Mouse (Mus musculus): Measurements from ENCODE around the gene Slc25a16. TPM values are rescaled to one million over a fixed set of nuclear protein-coding genes. Genes with fewer than 3 reads are reported as not detected.

Gene Slc25a16
- polyA plus RNA-seq, 1 experiment from 2014 or later: 13.3 TPM

GRCm38 (mm10) chr10:62891025-62891424 lies 29.4 kb upstream of the Slc25a16 start:
- Histone ChIP-seq H3K4me2 (no peak overlapping the region), H3K9me3 (replicated peaks) (no peaks in the 10 kb centered on the region), H3K4me1 (replicated peaks) (no peaks in the 10 kb centered on the region), H3K4me3 (no peak overlapping the region), H3K27ac (ENCODE audit: poor library complexity, severe bottlenecking) (no peak overlapping the region), H3K27me3 (replicated peaks) (no peaks in the 10 kb centered on the region), H3K9ac (no peak overlapping the region), H3K36me3 (no peaks in the 10 kb centered on the region)
- ATAC-seq (ENCODE audit: insufficient number of reproducible peaks, low FRiP score): no peak
- 79% methylated on average over 3 of the region's 3 CpGs for WGBS

GRCm38 (mm10) chr10:62892549-62893232 lies 27.7 kb upstream of the Slc25a16 start:
- H3K9me3 ChIP-seq (replicated peaks): no peaks in the 10 kb centered on the region
- no peaks in the 10 kb centered on the region for H3K27me3 ChIP-seq (replicated peaks)
- H3K9ac ChIP-seq: no peak overlapping the region
- no peak overlapping the region for H3K4me3 ChIP-seq
- WGBS: 15% methylated on average over 4 of the region's 4 CpGs
- H3K27ac ChIP-seq (ENCODE audit: poor library complexity, severe bottlenecking): no peak overlapping the region
- no peak overlapping the region for H3K4me2 ChIP-seq
- no peaks in the 10 kb centered on the region for H3K4me1 ChIP-seq (replicated peaks)
- H3K36me3 ChIP-seq: no peaks in the 10 kb centered on the region
- ATAC-seq (ENCODE audit: insufficient number of reproducible peaks, low FRiP score): no peak

GRCm38 (mm10) chr10:62893356-62893884 lies 27.0 kb upstream of the Slc25a16 start:
- no peak overlapping the region for H3K4me3 ChIP-seq
- H3K27ac ChIP-seq (ENCODE audit: poor library complexity, severe bottlenecking): no peak overlapping the region
- H3K9ac ChIP-seq: no peak overlapping the region
- H3K36me3 ChIP-seq: no peaks in the 10 kb centered on the region
- H3K27me3 ChIP-seq (replicated peaks): no peaks in the 10 kb centered on the region
- no peak for ATAC-seq (ENCODE audit: insufficient number of reproducible peaks, low FRiP score)
- H3K9me3 ChIP-seq (replicated peaks): no peaks in the 10 kb centered on the region
- no peak overlapping the region for H3K4me2 ChIP-seq
- 68% methylated on average over 6 of the region's 6 CpGs for WGBS
- no peaks in the 10 kb centered on the region for H3K4me1 ChIP-seq (replicated peaks)

DNA sequence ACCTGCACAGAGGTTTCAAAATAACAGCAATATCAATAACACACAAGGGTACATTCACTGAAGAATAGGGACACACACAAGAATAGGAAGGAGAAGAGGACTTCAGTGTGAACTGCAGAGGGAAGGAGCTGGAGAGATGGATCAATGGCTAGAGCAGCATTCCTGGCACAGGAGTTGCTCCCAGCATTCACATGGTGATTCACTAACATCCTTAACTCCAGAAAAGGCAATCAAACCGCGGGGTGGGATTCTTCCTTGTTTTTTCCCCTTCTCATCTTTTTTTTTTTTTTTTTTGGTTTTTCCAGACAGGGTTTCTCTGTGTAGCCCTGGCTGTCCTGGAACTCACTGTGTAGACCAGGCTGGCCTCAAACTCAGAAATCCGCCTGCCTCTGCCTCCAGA lies 26.0 kb upstream of the Slc25a16 start:
- H3K9me3 ChIP-seq (replicated peaks): no peaks in the 10 kb centered on the region
- no peaks in the 10 kb centered on the region for H3K27me3 ChIP-seq (replicated peaks)
- 68% methylated on average over 3 of the region's 3 CpGs for WGBS
- H3K36me3 ChIP-seq: no peaks in the 10 kb centered on the region
- no peak for ATAC-seq (ENCODE audit: insufficient number of reproducible peaks, low FRiP score)
- no peak overlapping the region for H3K9ac ChIP-seq
- no peak overlapping the region for H3K27ac ChIP-seq (ENCODE audit: poor library complexity, severe bottlenecking)
- H3K4me2 ChIP-seq: no peak overlapping the region
- no peak overlapping the region for H3K4me3 ChIP-seq
- H3K4me1 ChIP-seq (replicated peaks): no peaks in the 10 kb centered on the region

- WGBS: 77% methylated on average over 6 of the region's 6 CpGs
- no peak overlapping the region for H3K4me3 ChIP-seq
- no peak for ATAC-seq (ENCODE audit: insufficient number of reproducible peaks, low FRiP score)
- no peak overlapping the region for H3K27ac ChIP-seq (ENCODE audit: poor library complexity, severe bottlenecking)
- H3K4me2 ChIP-seq: no peak overlapping the region
- H3K4me1 ChIP-seq (replicated peaks): no peaks in the 10 kb centered on the region
- no peaks in the 10 kb centered on the region for H3K9me3 ChIP-seq (replicated peaks)
- H3K9ac ChIP-seq: no peak overlapping the region
- H3K36me3 ChIP-seq: no peaks in the 10 kb centered on the region
- H3K27me3 ChIP-seq (replicated peaks): no peaks in the 10 kb centered on the region
These were observed 25.0 kb upstream of the Slc25a16 start for GRCm38 (mm10) chr10:62895386-62895785.

- Histone ChIP-seq H3K27me3 (replicated peaks) (no peaks in the 10 kb centered on the region), H3K9me3 (replicated peaks) (no peaks in the 10 kb centered on the region), H3K4me3 (no peak overlapping the region), H3K4me2 (no peak overlapping the region), H3K9ac (no peak overlapping the region), H3K27ac (ENCODE audit: poor library complexity, severe bottlenecking) (no peak overlapping the region), H3K36me3 (no peaks in the 10 kb centered on the region), H3K4me1 (replicated peaks) (no peaks in the 10 kb centered on the region)
- ATAC-seq (ENCODE audit: insufficient number of reproducible peaks, low FRiP score): no peak
- 59% methylated on average over 4 of the region's 4 CpGs for WGBS
These were observed 24.4 kb upstream of the Slc25a16 start for GRCm38 (mm10) chr10:62896035-62896434.

DNA sequence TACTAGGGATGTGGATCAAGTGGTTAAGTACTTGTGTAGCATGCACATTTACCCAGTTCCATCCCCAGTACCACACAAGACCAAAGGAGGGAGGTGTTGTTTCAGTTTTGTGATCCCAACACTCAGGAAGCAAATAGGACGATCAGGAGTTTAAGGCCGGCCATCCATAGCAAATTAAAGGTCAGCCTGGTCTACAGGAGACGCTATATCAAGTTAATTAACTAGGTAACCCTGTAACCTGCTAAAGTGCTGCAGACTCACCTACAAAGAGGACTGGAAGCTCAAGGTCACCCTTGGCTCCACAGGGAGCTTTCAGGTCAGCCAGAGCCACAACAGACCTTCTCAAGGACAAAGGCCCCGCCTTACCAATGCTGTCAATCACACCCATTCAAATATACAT lies 23.7 kb upstream of the Slc25a16 start:
- Histone ChIP-seq H3K4me1 (replicated peaks) (no peaks in the 10 kb centered on the region), H3K9me3 (replicated peaks) (no peaks in the 10 kb centered on the region), H3K4me2 (no peak overlapping the region), H3K4me3 (no peak overlapping the region), H3K9ac (no peak overlapping the region; the same call in 1 of the 2 replicates), H3K36me3 (no peaks in the 10 kb centered on the region), H3K27me3 (replicated peaks) (no peaks in the 10 kb centered on the region), H3K27ac (ENCODE audit: poor library complexity, severe bottlenecking) (no peak overlapping the region)
- no peak for ATAC-seq (ENCODE audit: insufficient number of reproducible peaks, low FRiP score)
- 74% methylated on average over 4 of the region's 4 CpGs for WGBS

DNA sequence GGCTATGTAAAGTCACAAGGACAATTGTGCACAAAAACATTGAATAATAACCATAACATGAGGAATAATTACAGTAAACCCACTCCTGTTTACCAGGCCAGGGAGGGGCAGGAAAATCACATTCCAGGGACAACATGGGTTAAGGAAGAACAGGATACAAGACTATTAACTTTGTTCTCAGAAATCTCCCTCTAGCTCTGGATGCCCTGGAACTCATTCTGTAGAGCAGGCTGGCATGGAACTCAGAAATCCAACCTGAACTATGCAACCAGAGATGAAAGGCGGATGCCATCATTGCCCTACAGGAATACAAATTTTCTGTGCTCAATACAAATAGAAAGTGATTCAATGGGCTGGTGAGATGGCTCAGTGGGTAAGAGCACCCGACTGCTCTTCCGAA lies 23.0 kb upstream of the Slc25a16 start:
- Histone ChIP-seq H3K9ac (no peak overlapping the region), H3K9me3 (replicated peaks) (no peaks in the 10 kb centered on the region), H3K4me1 (replicated peaks) (no peaks in the 10 kb centered on the region), H3K4me2 (no peak overlapping the region), H3K4me3 (no peak overlapping the region), H3K27ac (ENCODE audit: poor library complexity, severe bottlenecking) (no peak overlapping the region), H3K36me3 (no peaks in the 10 kb centered on the region), H3K27me3 (replicated peaks) (no peaks in the 10 kb centered on the region)
- WGBS: 88% methylated on average over 3 of the region's 3 CpGs
- no peak for ATAC-seq (ENCODE audit: insufficient number of reproducible peaks, low FRiP score)

DNA sequence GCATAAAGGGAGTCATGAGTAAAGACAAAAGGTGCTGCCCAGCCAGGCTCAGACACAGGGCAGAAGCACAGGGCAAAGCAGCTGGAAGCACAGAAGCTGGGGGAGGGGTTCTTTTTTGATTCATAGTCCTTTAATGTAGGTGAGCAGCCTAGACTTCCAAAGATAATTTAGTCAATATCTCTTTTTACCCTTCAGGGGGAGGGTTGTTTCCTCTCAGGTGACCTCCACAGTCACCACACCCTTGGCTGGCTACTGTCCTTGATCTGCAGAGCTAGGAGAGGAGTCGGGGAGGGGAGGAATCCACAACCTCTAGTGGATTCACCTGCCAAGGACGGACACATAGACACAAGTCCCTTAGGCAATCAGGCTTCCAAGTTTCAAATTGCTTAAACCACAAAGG lies 22.4 kb upstream of the Slc25a16 start:
- Histone ChIP-seq H3K4me3 (no peak overlapping the region), H3K4me1 (replicated peaks) (no peaks in the 10 kb centered on the region), H3K36me3 (no peaks in the 10 kb centered on the region), H3K27ac (ENCODE audit: poor library complexity, severe bottlenecking) (no peak overlapping the region), H3K9ac (no peak overlapping the region), H3K9me3 (replicated peaks) (no peaks in the 10 kb centered on the region), H3K27me3 (replicated peaks) (no peaks in the 10 kb centered on the region), H3K4me2 (no peak overlapping the region)
- WGBS: 85% methylated on average over 2 of the region's 2 CpGs
- no peak for ATAC-seq (ENCODE audit: insufficient number of reproducible peaks, low FRiP score)

GRCm38 (mm10) chr10:62900144-62900543 lies 20.3 kb upstream of the Slc25a16 start:
- H3K9me3 ChIP-seq (replicated peaks): no peaks in the 10 kb centered on the region
- ATAC-seq (ENCODE audit: insufficient number of reproducible peaks, low FRiP score): no peak
- H3K9ac ChIP-seq: no peak overlapping the region
- no peaks in the 10 kb centered on the region for H3K4me1 ChIP-seq (replicated peaks)
- no peaks in the 10 kb centered on the region for H3K36me3 ChIP-seq
- WGBS: 92% methylated on average over 4 of the region's 4 CpGs
- H3K27me3 ChIP-seq (replicated peaks): peaks cover 4% of the 10 kb centered on the region; the same call in 1 of the 2 replicates
- no peak overlapping the region for H3K4me2 ChIP-seq
- H3K27ac ChIP-seq (ENCODE audit: poor library complexity, severe bottlenecking): no peak overlapping the region
- H3K4me3 ChIP-seq: no peak overlapping the region

DNA sequence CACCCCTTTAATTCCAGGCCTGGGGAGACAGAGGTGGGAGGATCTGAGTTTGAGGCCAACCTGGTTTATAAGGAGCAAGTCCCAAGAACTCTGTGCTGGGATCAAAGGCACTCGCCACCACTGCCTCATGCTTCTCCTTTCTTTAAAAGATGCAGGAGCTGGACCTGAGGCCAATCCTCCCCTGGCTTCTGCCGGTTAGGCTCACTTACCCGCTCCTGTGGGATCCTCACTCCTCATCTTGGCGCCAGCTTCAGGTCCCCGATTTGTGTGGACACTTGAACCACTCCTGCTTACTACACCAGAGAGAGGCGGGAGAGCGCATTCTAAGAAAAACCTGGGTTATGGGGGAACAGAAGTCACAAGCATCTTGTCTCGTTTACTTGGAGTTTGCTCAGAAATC lies 18.6 kb upstream of the Slc25a16 start:
- no peak overlapping the region for H3K4me3 ChIP-seq
- no peaks in the 10 kb centered on the region for H3K9me3 ChIP-seq (replicated peaks)
- peaks cover 4% of the 10 kb centered on the region; the same call in 1 of the 2 replicates for H3K27me3 ChIP-seq (replicated peaks)
- no peaks in the 10 kb centered on the region for H3K4me1 ChIP-seq (replicated peaks)
- no peak for ATAC-seq (ENCODE audit: insufficient number of reproducible peaks, low FRiP score)
- no peaks in the 10 kb centered on the region for H3K36me3 ChIP-seq
- H3K27ac ChIP-seq (ENCODE audit: poor library complexity, severe bottlenecking): no peak overlapping the region
- WGBS: 37% methylated on average over 8 of the region's 8 CpGs
- H3K4me2 ChIP-seq: no peak overlapping the region
- no peak overlapping the region for H3K9ac ChIP-seq

- no peak overlapping the region for H3K9ac ChIP-seq
- no peaks in the 10 kb centered on the region for H3K36me3 ChIP-seq
- H3K9me3 ChIP-seq (replicated peaks): no peaks in the 10 kb centered on the region
- no peak overlapping the region for H3K27ac ChIP-seq (ENCODE audit: poor library complexity, severe bottlenecking)
- H3K4me2 ChIP-seq: no peak overlapping the region
- no peak for ATAC-seq (ENCODE audit: insufficient number of reproducible peaks, low FRiP score)
- H3K4me1 ChIP-seq (replicated peaks): no peaks in the 10 kb centered on the region
- 23% methylated on average over 1 of the region's 1 CpGs for WGBS
- no peak overlapping the region for H3K4me3 ChIP-seq
- peaks cover 4% of the 10 kb centered on the region; the same call in 1 of the 2 replicates for H3K27me3 ChIP-seq (replicated peaks)
These were observed 17.6 kb upstream of the Slc25a16 start for GRCm38 (mm10) chr10:62902829-62903228.
